ENCODE assay signal across 22 mouse cellular contexts in the genomic region with DNA sequence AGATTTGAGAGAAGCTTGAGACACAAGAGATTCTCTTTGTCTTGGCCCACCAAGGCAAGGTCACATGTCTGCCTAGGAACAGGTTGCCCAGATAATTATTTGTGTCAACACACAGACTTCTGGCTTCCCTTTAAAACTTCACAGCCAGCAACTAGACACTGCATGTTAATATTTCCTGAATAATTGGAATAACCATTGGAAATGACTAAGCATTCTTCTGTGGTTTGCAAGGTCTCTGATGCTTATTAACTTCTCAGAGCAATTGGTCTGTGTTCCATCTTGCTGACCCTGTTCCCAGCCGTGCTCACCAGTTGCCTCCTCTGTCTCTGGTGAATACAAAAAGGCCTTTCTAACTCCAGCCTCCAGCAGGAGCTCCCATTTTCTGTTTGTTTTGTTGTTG. TPM values are rescaled to one million over a fixed set of nuclear protein-coding genes. Genes with fewer than 3 reads are reported as not detected.
"Had no signal": no experiment of that assay in that cellular context is flagged by ENCODE, and none has a peak within 500 bp of the region (broad histone marks: within the 10 kb centered on the region; RNA-seq: fewer than 3 reads in every experiment).

No protein-coding gene starts in this region.

- H3K36me3 ChIP-seq: lung, embryonic 15.5 days; midbrain, embryonic 13.5 days; midbrain, embryonic 15.5 days; neural tube, embryonic 12.5 days; stomach, embryonic 15.5 days had no signal

- ATAC-seq: lung, postnatal 0 days; midbrain, embryonic 13.5 days; midbrain, embryonic 15.5 days had no signal

- H3K4me1 ChIP-seq: lung, embryonic 15.5 days; midbrain, embryonic 13.5 days; midbrain, embryonic 15.5 days; neural tube, embryonic 12.5 days; stomach, embryonic 15.5 days had no signal

- H3K27ac ChIP-seq: lung, embryonic 15.5 days; macrophage; midbrain, embryonic 13.5 days; midbrain, embryonic 15.5 days; neural tube, embryonic 12.5 days; stomach, embryonic 15.5 days had no signal

- H3K4me2 ChIP-seq: lung, embryonic 15.5 days; midbrain, embryonic 11.5 days; midbrain, embryonic 13.5 days; midbrain, embryonic 15.5 days; neural tube, embryonic 12.5 days; stomach, embryonic 15.5 days had no signal

- DNase-seq: lung, adult 2 months; lung, postnatal 14 days; lung, postnatal 36 days; right cerebral cortex, postnatal 14 days; thymus, adult 18-20 months; thymus, postnatal 14 days; thymus, postnatal 36 days had no signal

- H3K4me3 ChIP-seq: lung, embryonic 15.5 days; megakaryocyte, embryonic 14.5 days; midbrain, embryonic 13.5 days; midbrain, embryonic 15.5 days; neural tube, embryonic 12.5 days; stomach, embryonic 15.5 days had no signal

- H3K9me3 ChIP-seq: lung, embryonic 15.5 days; megakaryocyte, embryonic 14.5 days; midbrain, embryonic 13.5 days; midbrain, embryonic 15.5 days; neural tube, embryonic 12.5 days; stomach, embryonic 15.5 days had no signal

- H3K27me3 ChIP-seq: lung, embryonic 15.5 days; midbrain, embryonic 13.5 days; midbrain, embryonic 15.5 days; neural tube, embryonic 12.5 days; stomach, embryonic 15.5 days had no signal

- H3K9ac ChIP-seq: lung, embryonic 15.5 days; midbrain, embryonic 13.5 days; midbrain, embryonic 15.5 days; neural tube, embryonic 12.5 days; stomach, embryonic 15.5 days had no signal

RNA-seq across cellular contexts. Expression of a gene that starts 17.6 kb away (rescaled TPM):
- total RNA-seq: megakaryocyte progenitor cell, adult 5-6 weeks; midbrain, postnatal 0 days; monocyte, adult 5-6 weeks; neutrophil, adult 5-6 weeks had no signal
- polyA plus RNA-seq: lung, adult 2 months; lung, embryonic 15.5 days; lung, postnatal 0 days; macrophage; midbrain, embryonic 11.5 days; midbrain, embryonic 13.5 days; midbrain, embryonic 15.5 days; midbrain, postnatal 0 days; neural tube, embryonic 12.5 days; neural tube, embryonic 14.5 days; stomach, embryonic 15.5 days; thymus, postnatal 0 days had no signal
